Mouse (Mus musculus) neural tube, embryonic 11.5 days (tissue): ENCODE data around the gene Epha3. TPM values are rescaled to one million over a fixed set of nuclear protein-coding genes. Genes with fewer than 3 reads are reported as not detected.

Experiments used
- ATAC-seq: fragments of 200-750 bp; cut with Nextera tagmentation; 2 replicates; pipeline ENCODE4 v1.8.0; 2017; ENCODE audit warnings: moderate number of reproducible peaks, mild to moderate bottlenecking, moderate TSS enrichment, moderate library complexity; ENCODE audit not compliant: insufficient read depth, low FRiP score, low TSS enrichment
- DNase-seq: peaks from one replicate; pipeline ENCODE4 v3.0.0-alpha.2; 2015; ENCODE audit warnings: low spot score
- H3K27ac ChIP-seq: fragments of 300-500 bp; sonication (generic); 2 replicates; pipeline ENCODE4 v1.5.1; 2014; ENCODE audit warnings: low read depth, mild to moderate bottlenecking, low read length
- H3K27me3 ChIP-seq: fragments of 300-500 bp; sonication (generic); 2 replicates; pipeline ENCODE4 v1.6.1; 2014; ENCODE audit warnings: mild to moderate bottlenecking, low read length, mixed read lengths; ENCODE audit not compliant: control insufficient read depth, insufficient read depth
- H3K36me3 ChIP-seq: fragments of 300-500 bp; sonication (generic); 2 replicates; pipeline ENCODE4 v1.6.1; 2014; ENCODE audit warnings: mild to moderate bottlenecking, low read length, moderate library complexity, mixed read lengths; ENCODE audit not compliant: control insufficient read depth, insufficient read depth
- H3K4me1 ChIP-seq: fragments of 300-500 bp; sonication (generic); 2 replicates; pipeline ENCODE4 v1.6.1; 2014; ENCODE audit warnings: low read length, mixed read lengths; ENCODE audit not compliant: control insufficient read depth, insufficient read depth
- H3K4me2 ChIP-seq: fragments of 300-500 bp; sonication (generic); 2 replicates; pipeline ENCODE4 v1.6.1; 2014; ENCODE audit warnings: low read depth, mild to moderate bottlenecking, moderate library complexity
- H3K4me3 ChIP-seq: fragments of 300-500 bp; sonication (generic); 2 replicates; pipeline ENCODE4 v1.5.1; 2014; ENCODE audit warnings: low read depth, low read length
- H3K9ac ChIP-seq: fragments of 300-500 bp; sonication (generic); 2 replicates; pipeline ENCODE4 v1.6.1; 2014; ENCODE audit warnings: mild to moderate bottlenecking, low read length
- H3K9me3 ChIP-seq: fragments of 300-500 bp; sonication (generic); 2 replicates; pipeline ENCODE4 v1.6.1; 2016; ENCODE audit warnings: low read length; ENCODE audit not compliant: control insufficient read depth
- WGBS: fragments of 180-500 bp; shearing (Covaris S2); extraction: QIAGEN DNeasy Blood & Tissue Kit; methylation state at CpG from one replicate; pipeline ENCODE4 v1.1.7; 2014; 5-methylcytosine and 5-hydroxymethylcytosine counted together
- polyA plus RNA-seq: library from polyadenylated mRNA; unstranded; fragments of >200 nt; fragmentation: Nextera tagmentation; extraction: Ambion mirVana; gene quantifications from 2 replicates; pipeline ENCODE4 v1.2.1, GENCODE M21; 2014

The Epha3 gene
- polyA plus RNA-seq, 1 experiment from 2014 or later: 91.9 TPM

DNA sequence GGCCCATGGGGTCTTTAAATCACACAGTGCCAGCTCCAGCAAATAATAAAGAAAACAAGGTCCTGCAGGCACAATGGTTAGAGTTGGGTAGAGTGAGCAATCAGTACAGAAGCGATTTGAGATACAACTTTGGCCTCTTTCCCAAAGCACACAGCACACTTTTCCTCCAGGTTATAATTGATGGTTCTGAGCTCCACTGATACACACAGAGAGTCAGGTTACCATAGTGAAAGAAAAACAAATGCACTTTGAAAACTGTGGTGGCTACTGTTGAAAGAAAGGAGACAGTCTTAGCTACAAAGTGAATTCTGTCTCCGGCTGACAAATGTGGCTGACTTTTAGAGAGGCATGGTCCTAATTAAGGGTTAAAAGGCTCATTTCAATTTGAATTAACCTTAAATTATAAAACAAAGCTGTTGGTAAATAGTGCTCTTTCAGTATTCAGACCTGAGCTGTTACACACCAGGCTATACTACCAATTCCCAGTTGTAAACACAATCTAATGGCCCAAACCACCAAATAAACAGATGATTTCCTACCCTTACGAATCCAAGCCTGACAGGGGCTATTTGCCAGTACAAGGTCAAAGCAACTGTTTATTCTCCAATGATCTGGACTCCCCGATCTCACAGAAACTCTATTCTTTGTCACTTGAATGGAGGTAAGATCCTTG lies 205.5 kb downstream of the Epha3 start:
- ATAC-seq: peak; percentile 75
- WGBS: 20% methylated on average over 4 of the region's 4 CpGs
- Histone ChIP-seq H3K4me3 (no peak overlapping the region), H3K4me1 (peaks cover 3% of the 10 kb centered on the region; the same call in 1 of the 2 replicates), H3K36me3 (no peaks in the 10 kb centered on the region), H3K27ac (no peak overlapping the region), H3K9me3 (no peaks in the 10 kb centered on the region), H3K27me3 (no peaks in the 10 kb centered on the region), H3K4me2 (no peak overlapping the region), H3K9ac (no peak overlapping the region)
- peak; percentile 15 for DNase-seq

DNA sequence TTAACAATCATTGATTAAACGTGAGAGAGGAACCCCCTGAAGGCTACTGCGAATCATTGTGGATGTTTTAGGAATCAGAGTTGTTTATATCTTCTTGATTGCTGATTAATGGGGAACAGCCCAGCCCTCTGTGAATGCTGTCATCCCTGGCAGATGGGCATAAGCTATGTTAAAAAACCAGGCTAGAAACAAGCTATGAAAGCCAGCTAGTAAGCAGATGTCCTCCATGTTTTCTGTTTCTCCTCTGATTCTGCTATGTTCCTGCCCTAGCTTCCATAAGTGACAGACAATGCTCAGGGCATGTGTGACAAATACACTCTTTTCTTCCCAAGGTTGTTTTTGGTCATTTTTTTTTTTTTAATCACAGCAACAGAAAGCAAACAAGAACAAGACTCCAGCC lies 206.2 kb downstream of the Epha3 start:
- no peak overlapping the region for H3K4me3 ChIP-seq
- 61% methylated on average over 2 of the region's 2 CpGs for WGBS
- H3K9ac ChIP-seq: no peak overlapping the region
- H3K36me3 ChIP-seq: no peaks in the 10 kb centered on the region
- H3K9me3 ChIP-seq: no peaks in the 10 kb centered on the region
- DNase-seq: no peak
- peaks cover 3% of the 10 kb centered on the region; the same call in 1 of the 2 replicates for H3K4me1 ChIP-seq
- H3K27me3 ChIP-seq: no peaks in the 10 kb centered on the region
- no peak overlapping the region for H3K4me2 ChIP-seq
- no peak overlapping the region for H3K27ac ChIP-seq
- ATAC-seq: no peak

DNA sequence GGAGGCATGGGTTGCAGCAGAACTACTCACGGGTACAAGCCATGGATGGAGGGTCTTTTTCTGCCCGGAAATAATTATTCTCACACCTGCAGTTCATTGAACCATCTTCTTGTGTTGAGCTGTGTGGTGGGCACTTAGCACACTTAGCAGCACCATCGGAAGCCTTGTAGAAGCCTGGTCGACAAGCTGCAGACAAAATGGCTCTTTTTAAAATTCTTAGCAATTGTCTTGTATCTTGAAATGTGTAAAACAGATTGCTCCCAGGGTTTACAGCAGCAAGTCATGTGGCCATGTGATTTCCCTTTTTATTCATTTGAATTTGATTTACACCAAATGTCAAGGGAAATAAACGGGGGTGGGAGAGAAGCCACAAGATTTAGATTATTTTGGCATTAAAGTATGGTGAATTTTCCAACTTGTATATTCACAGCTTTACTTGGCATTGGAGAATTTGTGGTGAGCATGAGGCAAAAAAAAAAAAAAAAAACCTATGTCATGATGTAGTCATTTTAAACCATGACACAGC lies 210.5 kb downstream of the Epha3 start:
- Histone ChIP-seq H3K4me1 (peaks cover 1% of the 10 kb centered on the region; the same call in 1 of the 2 replicates), H3K9me3 (no peaks in the 10 kb centered on the region), H3K27ac (no peak overlapping the region), H3K4me2 (no peak overlapping the region), H3K9ac (no peak overlapping the region), H3K27me3 (no peaks in the 10 kb centered on the region), H3K36me3 (no peaks in the 10 kb centered on the region), H3K4me3 (no peak overlapping the region)
- 82% methylated on average over 5 of the region's 5 CpGs for WGBS
- ATAC-seq (no peak), DNase-seq (no peak)

DNA sequence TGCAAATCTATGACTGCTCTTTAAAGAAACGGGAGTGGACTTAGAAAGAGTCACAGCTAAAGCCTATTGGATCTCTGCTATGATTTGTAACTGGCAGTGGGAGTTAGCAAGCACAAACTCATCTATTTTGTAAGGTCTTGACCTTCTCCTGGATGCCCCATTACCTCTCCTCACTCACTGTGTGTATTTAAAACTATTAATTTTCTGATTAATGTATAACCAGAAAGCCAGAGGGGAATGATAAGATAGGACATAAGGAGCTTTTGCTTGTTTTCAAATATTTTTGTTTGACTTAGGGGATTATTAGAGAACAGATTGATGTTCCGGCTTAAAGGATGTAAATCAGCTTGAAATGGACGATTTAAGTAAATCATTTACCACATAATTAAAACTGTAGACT lies 213.2 kb downstream of the Epha3 start:
- Histone ChIP-seq H3K4me1 (no peaks in the 10 kb centered on the region), H3K36me3 (no peaks in the 10 kb centered on the region), H3K4me3 (no peak overlapping the region), H3K9me3 (no peaks in the 10 kb centered on the region), H3K9ac (no peak overlapping the region), H3K4me2 (no peak overlapping the region), H3K27ac (no peak overlapping the region), H3K27me3 (no peaks in the 10 kb centered on the region)
- 76% methylated on average over 3 of the region's 3 CpGs for WGBS
- ATAC-seq (no peak), DNase-seq (no peak)

- H3K4me3 ChIP-seq: no peak overlapping the region
- H3K27me3 ChIP-seq: no peaks in the 10 kb centered on the region
- H3K9me3 ChIP-seq: no peaks in the 10 kb centered on the region
- no peak overlapping the region for H3K4me2 ChIP-seq
- no peaks in the 10 kb centered on the region; the same call in 1 of the 2 replicates for H3K4me1 ChIP-seq
- no peak overlapping the region for H3K27ac ChIP-seq
- no peak for DNase-seq
- ATAC-seq: no peak
- no peaks in the 10 kb centered on the region for H3K36me3 ChIP-seq
- H3K9ac ChIP-seq: no peak overlapping the region
Observed at GRCm38 (mm10) chr16:63646577-63646976, 217.4 kb downstream of the Epha3 start.

- Histone ChIP-seq H3K4me2 (no peak overlapping the region), H3K9me3 (no peaks in the 10 kb centered on the region), H3K36me3 (no peaks in the 10 kb centered on the region), H3K9ac (no peak overlapping the region), H3K27me3 (no peaks in the 10 kb centered on the region), H3K27ac (no peak overlapping the region), H3K4me1 (no peaks in the 10 kb centered on the region; the same call in 1 of the 2 replicates), H3K4me3 (no peak overlapping the region)
- 54% methylated on average over 2 of the region's 2 CpGs for WGBS
- ATAC-seq: no peak
- DNase-seq: no peak
Observed at GRCm38 (mm10) chr16:63642641-63643040, 221.3 kb downstream of the Epha3 start.

GRCm38 (mm10) chr16:63641603-63642002 lies 222.4 kb downstream of the Epha3 start:
- DNase-seq: no peak
- H3K9ac ChIP-seq: no peak overlapping the region
- no peaks in the 10 kb centered on the region for H3K27me3 ChIP-seq
- H3K4me1 ChIP-seq: no peaks in the 10 kb centered on the region; the same call in 1 of the 2 replicates
- WGBS: 56% methylated on average over 3 of the region's 3 CpGs
- no peak for ATAC-seq
- H3K9me3 ChIP-seq: no peaks in the 10 kb centered on the region
- no peak overlapping the region for H3K4me2 ChIP-seq
- H3K4me3 ChIP-seq: no peak overlapping the region
- H3K36me3 ChIP-seq: no peaks in the 10 kb centered on the region
- no peak overlapping the region for H3K27ac ChIP-seq

DNA sequence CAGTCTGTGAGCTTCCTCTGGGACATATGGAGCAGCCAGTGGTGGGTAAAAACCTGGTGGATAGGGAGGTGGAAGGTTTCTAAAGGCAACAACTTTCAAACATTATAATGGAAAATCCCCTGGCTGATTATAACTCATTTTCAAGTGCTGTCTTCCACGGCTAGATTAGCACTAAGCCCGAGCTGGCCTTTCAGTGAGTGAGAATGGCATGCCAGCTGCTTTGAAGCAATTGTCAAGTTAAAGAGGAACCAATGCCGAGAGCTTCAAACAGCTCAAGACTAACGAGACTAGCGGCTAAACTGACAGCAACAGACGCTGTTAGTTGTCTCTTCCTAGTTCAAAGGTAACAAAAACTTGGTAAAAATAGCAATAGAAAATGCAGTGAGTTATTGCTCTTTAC lies 225.3 kb downstream of the Epha3 start:
- no peak for ATAC-seq
- DNase-seq: no peak

GRCm38 (mm10) chr16:63633748-63634166 lies 230.2 kb downstream of the Epha3 start:
- no peaks in the 10 kb centered on the region for H3K4me1 ChIP-seq
- no peak overlapping the region for H3K27ac ChIP-seq
- no peaks in the 10 kb centered on the region for H3K36me3 ChIP-seq
- ATAC-seq (no peak), DNase-seq (no peak)
- WGBS: 96% methylated on average over 5 of the region's 5 CpGs
- no peak overlapping the region for H3K9ac ChIP-seq
- H3K27me3 ChIP-seq: no peaks in the 10 kb centered on the region
- no peak overlapping the region for H3K4me3 ChIP-seq
- H3K9me3 ChIP-seq: no peaks in the 10 kb centered on the region
- no peak overlapping the region for H3K4me2 ChIP-seq

More for the DNA sequence above, 225.3 kb downstream of the Epha3 start:
- Histone ChIP-seq H3K4me3 (no peak overlapping the region), H3K9ac (no peak overlapping the region), H3K9me3 (no peaks in the 10 kb centered on the region), H3K27ac (no peak overlapping the region), H3K27me3 (no peaks in the 10 kb centered on the region), H3K36me3 (no peaks in the 10 kb centered on the region), H3K4me1 (no peaks in the 10 kb centered on the region; the same call in 1 of the 2 replicates), H3K4me2 (no peak overlapping the region)
- WGBS: 39% methylated on average over 6 of the region's 6 CpGs
